Comparison of ENCODE assay signal across 30 mouse cellular contexts in genomic region chr2:181196628-181197300, GRCm38 (mm10). TPM values are rescaled to one million over a fixed set of nuclear protein-coding genes. Genes with fewer than 3 reads are reported as not detected.
A peak's percentile ranks its signal among the peaks of the same experiment; 100 is the strongest.
DNase-seq lines count a peak whose midpoint lies in the region; ATAC-seq and TF ChIP-seq lines count a peak whose summit lies in the region.
"Had no signal": no experiment of that assay in that cellular context is flagged by ENCODE, and none has a peak within 500 bp of the region (broad histone marks: within the 10 kb centered on the region; RNA-seq: fewer than 3 reads in every experiment).

No protein-coding gene starts in this region.

- no peak overlapping the region for H3K9ac ChIP-seq in kidney, embryonic 14.5 days (ENCODE audit: low read depth, low read length)
- no peak overlapping the region for H3K9ac ChIP-seq in liver, embryonic 16.5 days (ENCODE audit: low read depth, low read length)
- H3K9ac ChIP-seq: heart, embryonic 12.5 days; limb, embryonic 15.5 days had no signal

- TF ChIP-seq CTCF in kidney, adult 2 months (conservative IDR thresholded peaks at IDR 0.05; ENCODE audit: insufficient read depth, insufficient read length, low read depth, low read length), result no peak

- ATAC-seq in kidney, embryonic 14.5 days (ENCODE audit: low FRiP score, low TSS enrichment), result no peak
- ATAC-seq in liver, embryonic 16.5 days (ENCODE audit: low read depth), result peak; percentile 68
- ATAC-seq: CD4-positive, CD25-positive, alpha-beta regulatory T cell, adult 4 months; forebrain, embryonic 16.5 days; hindbrain, postnatal 0 days; lung, postnatal 0 days had no signal

- no peaks in the 10 kb centered on the region for H3K27me3 ChIP-seq in kidney, adult 2 months (replicated peaks; ENCODE audit: control insufficient read depth, insufficient read depth, low read length)
- no peaks in the 10 kb centered on the region for H3K27me3 ChIP-seq in kidney, embryonic 14.5 days (ENCODE audit: control insufficient read depth, insufficient read depth, low read length)
- H3K27me3 ChIP-seq in liver, embryonic 16.5 days (ENCODE audit: control insufficient read depth, insufficient read depth, low read depth, low read length), result peaks cover 4% of the 10 kb centered on the region; the same call in 1 of the 2 replicates
- H3K27me3 ChIP-seq: limb, embryonic 15.5 days had no signal

- 63% methylated on average over 4 of the region's 4 CpGs for WGBS in kidney, adult 2 months
- WGBS in kidney, embryonic 14.5 days, result 87% methylated on average over 4 of the region's 4 CpGs
- WGBS in liver, embryonic 16.5 days (ENCODE audit: insufficient replicate concordance), result 51% methylated on average over 4 of the region's 4 CpGs

- no peak overlapping the region for H3K4me2 ChIP-seq in kidney, embryonic 14.5 days (replicated peaks; ENCODE audit: low read depth, low read length)
- H3K4me2 ChIP-seq in liver, embryonic 16.5 days (ENCODE audit: low read depth, low read length), result 0 out of 2 replicates have a peak overlapping the region, but pooled peaks have one; percentile 8
- H3K4me2 ChIP-seq: heart, embryonic 12.5 days; limb, embryonic 15.5 days; midbrain, embryonic 11.5 days had no signal

- no peak overlapping the region for H3K27ac ChIP-seq in kidney, adult 2 months (ENCODE audit: insufficient read depth, low read depth, low read length)
- H3K27ac ChIP-seq in kidney, embryonic 14.5 days (ENCODE audit: low read depth, low read length), result no peak overlapping the region
- H3K27ac ChIP-seq in liver, embryonic 16.5 days (ENCODE audit: low read length), result no peak overlapping the region
- H3K27ac ChIP-seq: forebrain, embryonic 10.5 days; hindbrain, postnatal 0 days; left cerebral cortex, adult 2 months; limb, embryonic 15.5 days had no signal

- no peaks in the 10 kb centered on the region; the same call in 1 of the 2 replicates for H3K4me1 ChIP-seq in kidney, adult 2 months (ENCODE audit: control insufficient read depth, insufficient read depth, low read length)
- H3K4me1 ChIP-seq in kidney, embryonic 14.5 days (ENCODE audit: control insufficient read depth, insufficient read depth, low read length), result no peaks in the 10 kb centered on the region
- peaks cover 16% of the 10 kb centered on the region for H3K4me1 ChIP-seq in liver, embryonic 16.5 days (ENCODE audit: control insufficient read depth, low read depth, low read length)
- H3K4me1 ChIP-seq: forebrain, embryonic 10.5 days; heart, embryonic 12.5 days; limb, embryonic 15.5 days had no signal

- no peaks in the 10 kb centered on the region for H3K36me3 ChIP-seq in kidney, adult 2 months (ENCODE audit: control insufficient read depth, insufficient read depth, low read length)
- H3K36me3 ChIP-seq in kidney, embryonic 14.5 days (ENCODE audit: control insufficient read depth, insufficient read depth, low read length), result no peaks in the 10 kb centered on the region
- no peaks in the 10 kb centered on the region for H3K36me3 ChIP-seq in liver, embryonic 16.5 days (ENCODE audit: control insufficient read depth, insufficient read depth)
- H3K36me3 ChIP-seq: forebrain, embryonic 10.5 days; heart, embryonic 12.5 days; limb, embryonic 15.5 days had no signal

- H3K9me3 ChIP-seq in kidney, embryonic 14.5 days (ENCODE audit: control insufficient read depth, low read length), result no peaks in the 10 kb centered on the region
- H3K9me3 ChIP-seq in liver, embryonic 16.5 days (replicated peaks; ENCODE audit: control insufficient read depth, low read length), result no peaks in the 10 kb centered on the region
- H3K9me3 ChIP-seq: forebrain, embryonic 10.5 days; heart, embryonic 12.5 days; limb, embryonic 15.5 days had no signal

- intact Hi-C loops in left cerebral cortex, postnatal 36 days (cut with DNase I), result no loop called here

- DNase-seq in kidney, adult 2 months, result peak; percentile 91
- DNase-seq in Muller cell, postnatal 12 days (ENCODE audit: inconsistent ontology term), result peak; percentile 7
- peak; percentile 42 for DNase-seq in kidney, postnatal 14 days
- DNase-seq in left cerebral cortex, postnatal 36 days (ENCODE audit: low spot score in 2 of 2), result no peak
- DNase-seq in spleen, postnatal 4 days (ENCODE audit: low spot score in 2 of 2), result no peak
- DNase-seq in lung, postnatal 10 days, result no peak
- DNase-seq: cerebellum, adult 11 months; cerebellum, postnatal 10 days; gastrocnemius, postnatal 25 days; heart, adult 18-20 months; heart, postnatal 10 days; left cerebral cortex, postnatal 4 days; thymus, postnatal 14 days had no signal

- no peak for TF ChIP-seq POLR2A in kidney, adult 2 months (IDR thresholded peaks at IDR 0.05; ENCODE audit: low read depth, low read length)

- no peak overlapping the region for H3K4me3 ChIP-seq in kidney, adult 2 months (ENCODE audit: insufficient read depth, low read depth, low read length)
- H3K4me3 ChIP-seq in kidney, embryonic 14.5 days (ENCODE audit: low read length), result no peak overlapping the region
- no peak overlapping the region for H3K4me3 ChIP-seq in liver, embryonic 16.5 days (ENCODE audit: low read depth, low read length)
- H3K4me3 ChIP-seq: forebrain, embryonic 10.5 days; heart, embryonic 12.5 days; left cerebral cortex, adult 2 months; limb, embryonic 15.5 days had no signal

RNA-seq across cellular contexts. Expression of gene Ptk6, which starts 5.8 kb away (rescaled TPM):
- polyA plus RNA-seq in kidney, adult 2 months (2012; rRNA removed), result 0.12 and 0.16 TPM in 2 replicates
- not detected in 2 replicates for polyA plus RNA-seq in kidney, embryonic 14.5 days (2014; fragmentation: Nextera tagmentation; extraction: Ambion mirVana)
- polyA plus RNA-seq in liver, embryonic 16.5 days (2015; fragmentation: Nextera tagmentation; extraction: Ambion mirVana), result 0.15 and 0.27 TPM in 2 replicates
- not detected for total RNA-seq in left cerebral cortex, postnatal 36 days (2021)
- total RNA-seq: adrenal gland, postnatal 4 days; gastrocnemius, postnatal 25 days; heart, postnatal 10 days; hindbrain, postnatal 0 days; layer of hippocampus, postnatal 10 days; left cerebral cortex, postnatal 4 days; midbrain, postnatal 0 days had no signal
- polyA plus RNA-seq: embryonic facial prominence, embryonic 11.5 days; forebrain, embryonic 10.5 days; forebrain, embryonic 16.5 days; heart, embryonic 12.5 days; hindbrain, embryonic 11.5 days; hindbrain, postnatal 0 days; midbrain, embryonic 11.5 days; midbrain, postnatal 0 days had no signal

RNA-seq across cellular contexts. Expression of gene Ppdpf, which starts 9.7 kb away (rescaled TPM):
- 162 and 168 TPM in 2 replicates for polyA plus RNA-seq in kidney, adult 2 months (2012; rRNA removed)
- polyA plus RNA-seq in kidney, embryonic 14.5 days (2014; fragmentation: Nextera tagmentation; extraction: Ambion mirVana), result 387 and 477 TPM in 2 replicates
- polyA plus RNA-seq in liver, embryonic 16.5 days (2015; fragmentation: Nextera tagmentation; extraction: Ambion mirVana), result 92.7 and 94.4 TPM in 2 replicates
- total RNA-seq in left cerebral cortex, postnatal 36 days (2021), result 10 to 100 TPM; 88.3 to 97.9 TPM

RNA-seq across cellular contexts. Expression of gene Srms, which starts 16.2 kb away (rescaled TPM):
- polyA plus RNA-seq in kidney, adult 2 months (2012; rRNA removed), result 0.87 and 0.91 TPM in 2 replicates
- 0.14 and 0.24 TPM in 2 replicates for polyA plus RNA-seq in kidney, embryonic 14.5 days (2014; fragmentation: Nextera tagmentation; extraction: Ambion mirVana)
- polyA plus RNA-seq in liver, embryonic 16.5 days (2015; fragmentation: Nextera tagmentation; extraction: Ambion mirVana), result 0.51 and 0.54 TPM in 2 replicates
- total RNA-seq in left cerebral cortex, postnatal 36 days (2021), result under 1 TPM; 0.25 to 0.50 TPM
- polyA plus RNA-seq: embryonic facial prominence, embryonic 11.5 days had no signal

RNA-seq across cellular contexts. Expression of gene Fndc11, which starts 23.0 kb away (rescaled TPM):
- 0.72 and 0.77 TPM in 2 replicates for polyA plus RNA-seq in kidney, adult 2 months (2012; rRNA removed)
- 0.58 TPM in 1 of 2 replicates, not detected in the other for polyA plus RNA-seq in kidney, embryonic 14.5 days (2014; fragmentation: Nextera tagmentation; extraction: Ambion mirVana)
- 0.15 and 0.33 TPM in 2 replicates for polyA plus RNA-seq in liver, embryonic 16.5 days (2015; fragmentation: Nextera tagmentation; extraction: Ambion mirVana)
- not detected for total RNA-seq in left cerebral cortex, postnatal 36 days (2021)
- total RNA-seq: gastrocnemius, postnatal 25 days; heart, adult 18-20 months; layer of hippocampus, postnatal 10 days; left cerebral cortex, adult 2 months; left cerebral cortex, postnatal 4 days had no signal
- polyA plus RNA-seq: embryonic facial prominence, embryonic 11.5 days; forebrain, embryonic 16.5 days; heart, embryonic 12.5 days; hindbrain, embryonic 11.5 days had no signal

RNA-seq across cellular contexts. Expression of gene Eef1a2, which starts 40.0 kb away (rescaled TPM):
- 0.92 and 18.7 TPM in 2 replicates for polyA plus RNA-seq in kidney, adult 2 months (2012; rRNA removed)
- not detected in 2 replicates for polyA plus RNA-seq in kidney, embryonic 14.5 days (2014; fragmentation: Nextera tagmentation; extraction: Ambion mirVana)
- not detected in 2 replicates for polyA plus RNA-seq in liver, embryonic 16.5 days (2015; fragmentation: Nextera tagmentation; extraction: Ambion mirVana)
- total RNA-seq in left cerebral cortex, postnatal 36 days (2021), result 1,000 to 10,000 TPM; 1,312 to 1,553 TPM
- total RNA-seq: neutrophil, adult 5-6 weeks had no signal
- polyA plus RNA-seq: CD4-positive, CD25-positive, alpha-beta regulatory T cell, adult 4 months; limb, embryonic 15.5 days had no signal

Comparison
In these comparisons a context has a peak if more than half of its experiments do, and no peak if none do; other contexts are left out.
1. DNase-seq: peak in kidney, adult 2 months (single experiment), Muller cell, postnatal 12 days (single experiment) and kidney, postnatal 14 days (single experiment); none in left cerebral cortex, postnatal 36 days (0 of 2), spleen, postnatal 4 days (0 of 2) and lung, postnatal 10 days (single experiment).